Mouse (Mus musculus) urinary bladder, postnatal 10 days (tissue): ENCODE data around the gene Ncor1.
A peak's percentile ranks its signal among the peaks of the same experiment; 100 is the strongest.
"Not testable (repeated sequence)": the region's sequence is repeated elsewhere in the genome, so short reads cannot be mapped to it uniquely, and the experiment has no call there.

Experiments
- DNase-seq: peaks from one replicate; pipeline ENCODE4 v3.0.0; 2022; ENCODE audit warnings: low spot score

Gene Ncor1

GRCm38 (mm10) chr11:62458276-62458724 is at the start of gene Ncor1, which contains the start of gene Pigl:
Gene Ncor1 (minus strand): TSS chr11:62458541.
Gene Pigl (plus strand): TSS chr11:62458460.
- peak; percentile 34 for DNase-seq

GRCm38 (mm10) chr11:62507683-62508082 is 49.3 kb upstream of the Ncor1 start:
- no peak for DNase-seq

- no peak for DNase-seq
These were observed 42.2 kb upstream of the Ncor1 start for GRCm38 (mm10) chr11:62500529-62500928.

GRCm38 (mm10) chr11:62498802-62499201 is 40.5 kb upstream of the Ncor1 start:
- no peak for DNase-seq

GRCm38 (mm10) chr11:62497181-62497580 is 38.8 kb upstream of the Ncor1 start:
- DNase-seq = no peak

- DNase-seq = no peak
These were observed 37.9 kb upstream of the Ncor1 start for GRCm38 (mm10) chr11:62496151-62496715.

DNA sequence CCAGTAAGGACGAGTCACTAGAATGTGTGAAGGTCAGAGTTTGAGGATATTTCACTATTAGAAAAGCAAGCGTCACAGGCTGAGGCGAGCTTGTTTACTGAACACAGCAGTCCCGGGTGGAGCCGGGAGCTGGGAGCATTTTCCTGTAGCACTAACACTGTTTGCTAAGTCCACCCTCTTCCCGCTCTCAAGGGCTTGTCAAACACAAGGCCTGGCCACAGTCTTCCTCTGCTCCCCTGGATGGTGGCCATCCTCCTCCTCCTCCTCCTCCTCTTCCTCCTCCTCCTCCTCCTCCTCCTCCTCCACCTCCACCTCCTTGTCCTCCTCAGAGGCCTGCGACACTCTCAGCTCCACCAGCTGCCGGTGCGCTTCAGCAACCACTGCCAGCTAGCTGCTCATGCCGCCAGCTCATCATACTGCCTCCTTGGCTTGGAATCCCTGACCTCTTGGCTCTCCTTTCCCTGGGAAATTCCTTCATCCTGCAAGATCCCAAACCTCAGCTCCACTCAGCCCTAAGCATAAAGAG is 37.0 kb upstream of the Ncor1 start:
- no peak for DNase-seq

GRCm38 (mm10) chr11:62494754-62495275 is 36.5 kb upstream of the Ncor1 start:
- no peak for DNase-seq

- DNase-seq = no peak
These were observed 35.4 kb upstream of the Ncor1 start for GRCm38 (mm10) chr11:62493701-62494100.

- no peak for DNase-seq
These were observed 29.4 kb upstream of the Ncor1 start for GRCm38 (mm10) chr11:62487540-62488350.

- no peak for DNase-seq
These were observed 28.6 kb upstream of the Ncor1 start for GRCm38 (mm10) chr11:62486949-62487348.

- no peak for DNase-seq
These were observed 21.2 kb upstream of the Ncor1 start for GRCm38 (mm10) chr11:62479581-62479980.

- DNase-seq = no peak
These were observed 20.6 kb upstream of the Ncor1 start for GRCm38 (mm10) chr11:62478931-62479330.

- DNase-seq = no peak
These were observed 17.8 kb upstream of the Ncor1 start for GRCm38 (mm10) chr11:62476156-62476555.

DNA sequence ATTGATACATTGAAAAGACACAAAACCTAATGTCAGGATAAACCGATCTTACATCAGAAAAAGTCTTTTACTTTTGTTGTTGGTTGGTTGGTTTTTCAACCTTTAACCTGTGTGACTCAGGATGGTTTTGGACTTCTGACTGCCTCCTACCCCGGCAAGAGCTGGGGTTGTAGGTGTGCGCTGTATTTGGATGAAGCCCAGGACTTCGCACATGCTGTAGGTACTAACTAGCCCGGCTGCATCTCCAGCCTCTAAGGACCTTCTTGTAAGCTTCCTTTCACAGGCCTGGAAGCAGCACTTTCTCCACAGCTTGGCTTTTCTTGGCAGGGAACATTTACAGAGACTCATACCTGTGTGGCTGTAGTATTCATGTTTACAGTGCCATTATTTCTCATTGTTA is 15.2 kb upstream of the Ncor1 start:
- no peak for DNase-seq

GRCm38 (mm10) chr11:62470451-62470850 is 12.1 kb upstream of the Ncor1 start:
- DNase-seq = no peak

- not testable (repeated sequence) for DNase-seq
These were observed 8.9 kb upstream of the Ncor1 start for GRCm38 (mm10) chr11:62467289-62467688.

DNA sequence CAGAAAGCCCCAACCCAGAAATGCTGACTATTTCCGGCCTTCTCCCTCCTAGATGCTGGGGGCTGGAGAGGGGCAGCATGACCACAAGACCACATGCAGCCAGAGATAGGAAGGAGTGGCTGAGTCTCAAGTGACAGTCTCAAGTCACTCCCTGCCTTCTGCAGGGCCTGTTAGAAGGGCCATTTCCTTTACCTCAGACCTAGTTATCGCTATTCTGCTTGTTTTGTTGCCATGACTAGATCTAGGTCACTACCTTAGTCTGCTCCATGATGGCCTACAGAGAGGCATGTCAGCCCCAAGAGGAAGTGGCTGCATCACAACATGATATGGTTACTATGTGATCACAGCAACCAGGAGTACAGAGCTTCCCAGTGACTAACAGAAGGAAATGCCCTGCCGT is 8.2 kb upstream of the Ncor1 start:
- DNase-seq = no peak

DNA sequence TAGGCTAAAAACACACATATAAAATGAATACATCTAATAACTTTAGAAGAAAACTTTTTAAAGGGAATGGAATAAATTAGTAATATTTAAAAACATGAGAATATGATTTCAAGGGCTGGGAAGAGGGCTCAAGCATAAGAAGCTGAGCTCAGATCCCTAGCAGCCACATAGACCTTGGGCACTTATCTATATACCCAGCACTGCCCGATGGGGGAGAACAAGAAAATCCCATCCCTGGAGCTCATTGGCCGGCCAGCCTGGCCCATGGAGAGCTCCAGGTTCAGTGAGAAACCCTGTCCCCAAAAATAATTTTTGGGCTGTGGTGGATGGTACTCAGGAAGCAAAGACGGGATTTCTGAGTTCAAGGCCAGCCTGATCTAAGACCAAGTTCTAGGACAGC is 7.5 kb upstream of the Ncor1 start:
- no peak for DNase-seq

- DNase-seq = no peak
These were observed 6.4 kb upstream of the Ncor1 start for GRCm38 (mm10) chr11:62464696-62465095.

GRCm38 (mm10) chr11:62463225-62463915 is 5.0 kb upstream of the Ncor1 start:
- DNase-seq = no peak

DNA sequence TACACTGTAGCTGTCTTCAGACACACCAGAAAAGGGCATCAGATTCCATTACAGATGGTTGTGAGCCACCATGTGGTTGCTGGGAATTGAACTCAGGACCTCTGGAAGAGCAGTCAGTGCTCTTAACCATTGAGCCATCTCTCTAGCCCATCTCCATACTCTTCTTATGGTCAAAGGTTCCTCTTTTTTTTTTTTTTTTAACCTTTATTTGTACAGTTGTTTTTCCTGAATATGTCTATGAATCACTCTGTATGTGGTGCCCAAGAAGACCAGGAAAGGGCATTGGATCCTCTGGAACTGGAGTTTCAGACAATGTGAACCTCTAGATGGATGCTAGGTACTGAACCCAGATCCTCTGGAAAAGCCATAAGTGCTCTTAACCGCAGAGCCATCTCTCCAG is 4.2 kb upstream of the Ncor1 start:
- not testable (repeated sequence) for DNase-seq
